Mouse (Mus musculus): ENCODE results near the gene Manbal. TPM values are rescaled to one million over a fixed set of nuclear protein-coding genes. Genes with fewer than 3 reads are reported as not detected.
A peak's percentile ranks its signal among the peaks of the same experiment; 100 is the strongest.

The Manbal gene
- polyA plus RNA-seq, 1 experiment from 2014 or later = 35.9 TPM

- H3K4me2 ChIP-seq = no peak overlapping the region
- no peak overlapping the region for H3K4me3 ChIP-seq (ENCODE audit: low read depth, low read length)
- WGBS = 71% methylated on average over 7 of the region's 7 CpGs
- H3K9ac ChIP-seq (ENCODE audit: low read length) = peak overlapping the region; percentile 62
- peaks cover 33% of the 10 kb centered on the region for H3K4me1 ChIP-seq (ENCODE audit: control insufficient read depth, insufficient read depth, low read length)
- ATAC-seq (ENCODE audit: low FRiP score) = no peak
- no peaks in the 10 kb centered on the region for H3K36me3 ChIP-seq (ENCODE audit: control insufficient read depth, insufficient read depth, low read length)
- H3K27me3 ChIP-seq (ENCODE audit: control insufficient read depth, insufficient read depth, low read length) = no peaks in the 10 kb centered on the region
- no peak for DNase-seq (ENCODE audit: low spot score, missing footprints)
- H3K27ac ChIP-seq (ENCODE audit: low read depth, low read length) = peak overlapping the region; percentile 92
- H3K9me3 ChIP-seq (ENCODE audit: control insufficient read depth, low read length) = no peaks in the 10 kb centered on the region
Measured at GRCm38 (mm10) chr2:157339532-157339931, 27.9 kb upstream of the Manbal start.

DNA sequence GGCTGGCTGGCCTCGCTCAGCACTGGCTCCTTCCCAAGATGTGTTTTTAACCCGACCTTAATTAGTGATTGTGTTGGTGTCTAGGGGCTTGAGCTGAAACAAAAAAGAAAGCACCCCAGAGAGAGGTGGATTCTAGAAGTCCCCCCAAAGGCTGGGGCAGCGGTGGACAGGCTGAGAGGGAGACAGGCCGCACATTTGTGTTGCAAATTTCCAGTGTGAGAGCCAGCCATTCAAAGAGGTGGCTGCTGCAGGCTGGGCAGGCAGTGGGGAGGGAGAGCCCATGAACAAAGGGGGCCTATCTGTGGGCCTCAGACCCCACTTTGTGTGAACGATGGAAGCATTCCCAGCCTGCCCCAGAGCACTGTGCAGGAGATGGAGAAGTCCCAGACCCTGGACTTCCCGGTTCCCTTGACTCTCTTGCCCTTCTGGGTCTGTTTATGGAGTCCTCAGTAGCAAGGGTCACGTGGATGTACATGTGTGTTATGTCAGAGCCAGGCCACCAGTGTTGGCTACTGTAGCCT is 27.1 kb upstream of the Manbal start:
- 15% methylated on average over 7 of the region's 7 CpGs for WGBS

GRCm38 (mm10) chr2:157341554-157342270 is 25.7 kb upstream of the Manbal start:
- H3K27ac ChIP-seq (ENCODE audit: low read depth, low read length) = peak overlapping the region; percentile 92
- peak overlapping the region; percentile 64 for H3K9ac ChIP-seq (ENCODE audit: low read length)
- peak; percentile 43 for ATAC-seq (ENCODE audit: low FRiP score)
- peak; percentile 98 for DNase-seq (ENCODE audit: low spot score, missing footprints)
- no peak overlapping the region for H3K4me3 ChIP-seq (ENCODE audit: low read depth, low read length)
- WGBS = 35% methylated on average over 11 of the region's 11 CpGs
- H3K27me3 ChIP-seq (ENCODE audit: control insufficient read depth, insufficient read depth, low read length) = no peaks in the 10 kb centered on the region
- no peaks in the 10 kb centered on the region for H3K36me3 ChIP-seq (ENCODE audit: control insufficient read depth, insufficient read depth, low read length)
- H3K4me2 ChIP-seq = no peak overlapping the region
- peaks cover 33% of the 10 kb centered on the region for H3K4me1 ChIP-seq (ENCODE audit: control insufficient read depth, insufficient read depth, low read length)
- no peaks in the 10 kb centered on the region for H3K9me3 ChIP-seq (ENCODE audit: control insufficient read depth, low read length)

More for the DNA sequence above, 27.1 kb upstream of the Manbal start:
- Histone ChIP-seq H3K4me3 (ENCODE audit: low read depth, low read length) (no peak overlapping the region), H3K27ac (ENCODE audit: low read depth, low read length) (peak overlapping the region; percentile 92), H3K9ac (ENCODE audit: low read length) (peak overlapping the region; percentile 62), H3K27me3 (ENCODE audit: control insufficient read depth, insufficient read depth, low read length) (no peaks in the 10 kb centered on the region), H3K9me3 (ENCODE audit: control insufficient read depth, low read length) (no peaks in the 10 kb centered on the region), H3K36me3 (ENCODE audit: control insufficient read depth, insufficient read depth, low read length) (no peaks in the 10 kb centered on the region), H3K4me2 (no peak overlapping the region), H3K4me1 (ENCODE audit: control insufficient read depth, insufficient read depth, low read length) (peaks cover 33% of the 10 kb centered on the region)
- peak; percentile 94 for DNase-seq (ENCODE audit: low spot score, missing footprints)
- ATAC-seq (ENCODE audit: low FRiP score) = peak; percentile 76

DNA sequence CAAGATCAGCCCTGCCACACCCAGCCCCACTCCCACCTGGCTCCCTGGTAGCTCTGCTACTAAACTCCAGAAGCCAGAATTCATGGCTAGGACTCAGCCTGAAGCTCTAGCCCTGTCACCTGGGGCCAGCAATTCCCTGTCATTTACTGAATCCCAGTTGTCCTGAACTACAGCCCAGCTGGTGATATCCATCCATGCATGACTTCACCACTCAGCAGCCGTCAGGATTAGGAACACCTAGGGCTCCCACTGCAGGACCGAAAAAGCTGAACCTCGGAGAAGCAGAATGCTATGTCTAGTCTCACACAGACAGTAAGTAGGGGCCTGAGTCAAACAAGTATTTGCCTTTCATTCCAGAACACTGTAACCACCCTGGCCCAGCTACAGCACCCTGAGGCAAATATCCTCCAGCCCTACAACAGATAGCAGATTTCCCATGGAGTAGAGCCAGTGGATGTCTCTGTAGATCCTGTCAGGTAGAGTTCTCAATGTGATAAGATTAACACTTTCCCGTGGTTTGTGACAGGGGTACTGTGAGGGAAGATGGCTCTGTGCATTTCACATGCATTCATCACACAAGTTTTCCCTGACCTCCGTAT is 25.0 kb upstream of the Manbal start:
- WGBS = 29% methylated on average over 5 of the region's 5 CpGs
- peak overlapping the region; percentile 71 for H3K27ac ChIP-seq (ENCODE audit: low read depth, low read length)
- DNase-seq (ENCODE audit: low spot score, missing footprints) = peak; percentile 90
- peak overlapping the region; percentile 64 for H3K9ac ChIP-seq (ENCODE audit: low read length)
- no peak overlapping the region for H3K4me3 ChIP-seq (ENCODE audit: low read depth, low read length)
- no peak for ATAC-seq (ENCODE audit: low FRiP score)
- H3K4me1 ChIP-seq (ENCODE audit: control insufficient read depth, insufficient read depth, low read length) = peaks cover 33% of the 10 kb centered on the region
- no peaks in the 10 kb centered on the region for H3K9me3 ChIP-seq (ENCODE audit: control insufficient read depth, low read length)
- H3K4me2 ChIP-seq = no peak overlapping the region
- H3K27me3 ChIP-seq (ENCODE audit: control insufficient read depth, insufficient read depth, low read length) = no peaks in the 10 kb centered on the region
- H3K36me3 ChIP-seq (ENCODE audit: control insufficient read depth, insufficient read depth, low read length) = no peaks in the 10 kb centered on the region

DNA sequence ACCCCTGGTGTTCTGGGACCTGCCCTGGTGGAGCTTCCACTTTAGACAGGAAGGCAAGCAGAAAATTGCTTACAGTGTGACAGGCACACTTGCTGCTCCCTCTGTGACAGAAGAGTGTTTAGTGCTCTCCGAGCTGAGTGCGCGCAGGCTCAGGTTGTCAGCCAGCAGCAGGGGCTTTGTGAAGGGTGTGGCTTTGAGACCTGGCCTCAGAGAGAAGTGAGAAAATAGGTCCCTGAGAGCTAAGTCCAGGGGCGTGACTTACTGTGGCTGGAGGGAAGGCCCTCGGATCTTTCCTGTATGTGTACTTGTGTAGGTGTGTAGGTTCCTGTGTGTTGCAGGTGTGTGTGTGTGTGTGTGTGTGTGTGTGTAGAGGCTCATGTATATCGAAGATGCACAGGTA is 24.1 kb upstream of the Manbal start:
- no peak for ATAC-seq (ENCODE audit: low FRiP score)
- peak overlapping the region; percentile 71; the same call in 1 of the 2 replicates for H3K27ac ChIP-seq (ENCODE audit: low read depth, low read length)
- no peaks in the 10 kb centered on the region for H3K9me3 ChIP-seq (ENCODE audit: control insufficient read depth, low read length)
- no peaks in the 10 kb centered on the region for H3K36me3 ChIP-seq (ENCODE audit: control insufficient read depth, insufficient read depth, low read length)
- no peak for DNase-seq (ENCODE audit: low spot score, missing footprints)
- peaks cover 40% of the 10 kb centered on the region for H3K4me1 ChIP-seq (ENCODE audit: control insufficient read depth, insufficient read depth, low read length)
- no peak overlapping the region for H3K4me2 ChIP-seq
- H3K9ac ChIP-seq (ENCODE audit: low read length) = no peak overlapping the region
- H3K27me3 ChIP-seq (ENCODE audit: control insufficient read depth, insufficient read depth, low read length) = no peaks in the 10 kb centered on the region
- WGBS = 69% methylated on average over 6 of the region's 6 CpGs
- H3K4me3 ChIP-seq (ENCODE audit: low read depth, low read length) = no peak overlapping the region

- Histone ChIP-seq H3K27ac (ENCODE audit: low read depth, low read length) (peak within 1 kb of the TSS; percentile 47), H3K9ac (ENCODE audit: low read length) (peak within 1 kb of the TSS; percentile 54), H3K36me3 (ENCODE audit: control insufficient read depth, insufficient read depth, low read length) (no peaks in the 10 kb centered on the region), H3K9me3 (ENCODE audit: control insufficient read depth, low read length) (no peaks in the 10 kb centered on the region), H3K4me1 (ENCODE audit: control insufficient read depth, insufficient read depth, low read length) (peaks cover 26% of the 10 kb centered on the region), H3K27me3 (ENCODE audit: control insufficient read depth, insufficient read depth, low read length) (no peaks in the 10 kb centered on the region), H3K4me3 (ENCODE audit: low read depth, low read length) (no peak within 1 kb of the TSS), H3K4me2 (no peak within 1 kb of the TSS)
- DNase-seq (ENCODE audit: low spot score, missing footprints) = peak; percentile 89
- ATAC-seq (ENCODE audit: low FRiP score) = no peak
- WGBS = 68% methylated on average over 26 of the region's 26 CpGs
Measured at GRCm38 (mm10) chr2:157347361-157348159, 19.8 kb upstream of the Manbal start, which contains the start of gene Ghrh. Ghrh (minus strand) TSS chr2:157347506.

- no peaks in the 10 kb centered on the region for H3K36me3 ChIP-seq (ENCODE audit: control insufficient read depth, insufficient read depth, low read length)
- no peak for DNase-seq (ENCODE audit: low spot score, missing footprints)
- H3K4me3 ChIP-seq (ENCODE audit: low read depth, low read length) = no peak overlapping the region
- H3K27ac ChIP-seq (ENCODE audit: low read depth, low read length) = peak overlapping the region; percentile 67
- H3K9ac ChIP-seq (ENCODE audit: low read length) = peak overlapping the region; percentile 14; the same call in 1 of the 2 replicates
- no peaks in the 10 kb centered on the region for H3K27me3 ChIP-seq (ENCODE audit: control insufficient read depth, insufficient read depth, low read length)
- H3K4me2 ChIP-seq = no peak overlapping the region
- no peaks in the 10 kb centered on the region for H3K9me3 ChIP-seq (ENCODE audit: control insufficient read depth, low read length)
- peak; percentile 71 for ATAC-seq (ENCODE audit: low FRiP score)
- peaks cover 19% of the 10 kb centered on the region for H3K4me1 ChIP-seq (ENCODE audit: control insufficient read depth, insufficient read depth, low read length)
- WGBS = 37% methylated on average over 12 of the region's 12 CpGs
Measured at GRCm38 (mm10) chr2:157349121-157349778, 18.1 kb upstream of the Manbal start.

- DNase-seq (ENCODE audit: low spot score, missing footprints) = no peak
- Histone ChIP-seq H3K36me3 (ENCODE audit: control insufficient read depth, insufficient read depth, low read length) (no peaks in the 10 kb centered on the region), H3K9ac (ENCODE audit: low read length) (no peak overlapping the region), H3K4me2 (no peak overlapping the region), H3K4me3 (ENCODE audit: low read depth, low read length) (no peak overlapping the region), H3K27me3 (ENCODE audit: control insufficient read depth, insufficient read depth, low read length) (no peaks in the 10 kb centered on the region), H3K4me1 (ENCODE audit: control insufficient read depth, insufficient read depth, low read length) (peaks cover 11% of the 10 kb centered on the region), H3K27ac (ENCODE audit: low read depth, low read length) (no peak overlapping the region), H3K9me3 (ENCODE audit: control insufficient read depth, low read length) (no peaks in the 10 kb centered on the region)
- no peak for ATAC-seq (ENCODE audit: low FRiP score)
- 80% methylated on average over 4 of the region's 4 CpGs for WGBS
Measured at GRCm38 (mm10) chr2:157353183-157353582, 14.2 kb upstream of the Manbal start.

Measured in midbrain, embryonic 11.5 days (tissue).